Mouse (Mus musculus) neural tube, embryonic 11.5 days (tissue): ENCODE measurements around the gene Zfp442. TPM values are rescaled to one million over a fixed set of nuclear protein-coding genes. Genes with fewer than 3 reads are reported as not detected.
"Not testable (repeated sequence)": the region's sequence is repeated elsewhere in the genome, so short reads cannot be mapped to it uniquely, and the experiment has no call there.

Experiments used
- ATAC-seq: fragments of 200-750 bp; cut with Nextera tagmentation; 2 replicates; pipeline ENCODE4 v1.8.0; 2017; ENCODE audit warnings: moderate number of reproducible peaks, mild to moderate bottlenecking, moderate TSS enrichment, moderate library complexity; ENCODE audit not compliant: insufficient read depth, low FRiP score, low TSS enrichment
- DNase-seq: peaks from one replicate; pipeline ENCODE4 v3.0.0-alpha.2; 2015; ENCODE audit warnings: low spot score
- H3K27ac ChIP-seq: fragments of 300-500 bp; sonication (generic); 2 replicates; pipeline ENCODE4 v1.5.1; 2014; ENCODE audit warnings: low read depth, mild to moderate bottlenecking, low read length
- H3K27me3 ChIP-seq: fragments of 300-500 bp; sonication (generic); 2 replicates; pipeline ENCODE4 v1.6.1; 2014; ENCODE audit warnings: mild to moderate bottlenecking, low read length, mixed read lengths; ENCODE audit not compliant: control insufficient read depth, insufficient read depth
- H3K36me3 ChIP-seq: fragments of 300-500 bp; sonication (generic); 2 replicates; pipeline ENCODE4 v1.6.1; 2014; ENCODE audit warnings: mild to moderate bottlenecking, low read length, moderate library complexity, mixed read lengths; ENCODE audit not compliant: control insufficient read depth, insufficient read depth
- H3K4me1 ChIP-seq: fragments of 300-500 bp; sonication (generic); 2 replicates; pipeline ENCODE4 v1.6.1; 2014; ENCODE audit warnings: low read length, mixed read lengths; ENCODE audit not compliant: control insufficient read depth, insufficient read depth
- H3K4me2 ChIP-seq: fragments of 300-500 bp; sonication (generic); 2 replicates; pipeline ENCODE4 v1.6.1; 2014; ENCODE audit warnings: low read depth, mild to moderate bottlenecking, moderate library complexity
- H3K4me3 ChIP-seq: fragments of 300-500 bp; sonication (generic); 2 replicates; pipeline ENCODE4 v1.5.1; 2014; ENCODE audit warnings: low read depth, low read length
- H3K9ac ChIP-seq: fragments of 300-500 bp; sonication (generic); 2 replicates; pipeline ENCODE4 v1.6.1; 2014; ENCODE audit warnings: mild to moderate bottlenecking, low read length
- H3K9me3 ChIP-seq: fragments of 300-500 bp; sonication (generic); 2 replicates; pipeline ENCODE4 v1.6.1; 2016; ENCODE audit warnings: low read length; ENCODE audit not compliant: control insufficient read depth
- WGBS: fragments of 180-500 bp; shearing (Covaris S2); extraction: QIAGEN DNeasy Blood & Tissue Kit; methylation state at CpG from one replicate; pipeline ENCODE4 v1.1.7; 2014; 5-methylcytosine and 5-hydroxymethylcytosine counted together
- polyA plus RNA-seq: library from polyadenylated mRNA; unstranded; fragments of >200 nt; fragmentation: Nextera tagmentation; extraction: Ambion mirVana; gene quantifications from 2 replicates; pipeline ENCODE4 v1.2.1, GENCODE M21; 2014

Gene Zfp442
- polyA plus RNA-seq, 1 experiment from 2014 or later: 9.0 TPM

- 5% methylated on average over 4 of the region's 4 CpGs for WGBS
- peak overlapping the region; percentile 50 for H3K4me3 ChIP-seq
- H3K36me3 ChIP-seq: no peaks in the 10 kb centered on the region
- H3K4me2 ChIP-seq: peak overlapping the region; percentile 38
- peak overlapping the region; percentile 73 for H3K9ac ChIP-seq
- H3K4me1 ChIP-seq: no peaks in the 10 kb centered on the region
- peak overlapping the region; percentile 20; the same call in 1 of the 2 replicates for H3K27ac ChIP-seq
- ATAC-seq (no peak; the same call in 1 of the 2 replicates), DNase-seq (no peak)
- no peaks in the 10 kb centered on the region for H3K9me3 ChIP-seq
- no peaks in the 10 kb centered on the region for H3K27me3 ChIP-seq
These were observed 88.4 kb downstream of the Zfp442 start for GRCm38 (mm10) chr2:150362878-150363229.

GRCm38 (mm10) chr2:150362113-150362877 lies 89.0 kb downstream of the Zfp442 start, which contains the start of gene 3300002I08Rik:
TSS of gene 3300002I08Rik (minus strand) at chr2:150362765.
- H3K4me3 ChIP-seq: peak within 1 kb of the TSS; percentile 50
- H3K4me1 ChIP-seq, H3K27me3 ChIP-seq, H3K36me3 ChIP-seq, H3K9me3 ChIP-seq: not testable (repeated sequence)
- DNase-seq: peak; percentile 88
- H3K9ac ChIP-seq: peak within 1 kb of the TSS; percentile 73
- peak; percentile 98 for ATAC-seq
- under 1% methylated on average over 15 of the region's 17 CpGs for WGBS
- peak within 1 kb of the TSS; percentile 38 for H3K4me2 ChIP-seq
- H3K27ac ChIP-seq: peak within 1 kb of the TSS; percentile 85

Other genes with a start within 250 kb of the Zfp442 start
- gene Zfp937, start 233.4 kb downstream of the Zfp442 start, polyA plus RNA-seq: 10.0 and 14.0 TPM in 2 replicates
- gene Gm21994, start 195.9 kb downstream of the Zfp442 start, polyA plus RNA-seq: 2.7 and 3.6 TPM in 2 replicates
- not detected in 2 replicates for gene Gm14124, start 194.0 kb downstream of the Zfp442 start, polyA plus RNA-seq
- 1.4 and 2.9 TPM in 2 replicates for gene Gm10130, start 127.8 kb downstream of the Zfp442 start, polyA plus RNA-seq
- 12.6 and 13.0 TPM in 2 replicates for gene 3300002I08Rik, start 88.7 kb downstream of the Zfp442 start, polyA plus RNA-seq
- gene Zfp345, start 33.6 kb upstream of the Zfp442 start, polyA plus RNA-seq: 0.34 TPM in 1 of 2 replicates, not detected in the other
- 0.40 and 0.50 TPM in 2 replicates for gene Cst7, start 118.9 kb upstream of the Zfp442 start, polyA plus RNA-seq
- 39.9 and 41.2 TPM in 2 replicates for gene Apmap, start 157.1 kb upstream of the Zfp442 start, polyA plus RNA-seq
- gene Acss1, start 217.0 kb upstream of the Zfp442 start, polyA plus RNA-seq: 18.4 and 21.5 TPM in 2 replicates
- gene Vsx1, start 237.9 kb upstream of the Zfp442 start, polyA plus RNA-seq: 0.91 and 0.99 TPM in 2 replicates